8 mouse cellular contexts compared by ENCODE assay signal in genomic region chr5:90223534-90224381, GRCm38 (mm10). TPM values are rescaled to one million over a fixed set of nuclear protein-coding genes. Genes with fewer than 3 reads are reported as not detected.
DNase-seq lines count a peak whose midpoint lies in the region; ATAC-seq and TF ChIP-seq lines count a peak whose summit lies in the region.

Gene Cox18, minus strand, starts transcription at chr5:90224001.

- H3K4me3 ChIP-seq in heart, embryonic 12.5 days = peak within 1 kb of the TSS; percentile 93
- peak within 1 kb of the TSS; percentile 88 for H3K4me3 ChIP-seq in kidney, postnatal 0 days (replicated peaks; ENCODE audit: low read depth, low read length)
- peak within 1 kb of the TSS; percentile 86 for H3K4me3 ChIP-seq in liver, embryonic 11.5 days (ENCODE audit: low read depth, low read length)
- peak within 1 kb of the TSS; percentile 90 for H3K4me3 ChIP-seq in stomach, embryonic 14.5 days (ENCODE audit: low read depth, low read length)

- peak within 1 kb of the TSS; percentile 80 for H3K4me2 ChIP-seq in heart, embryonic 12.5 days
- H3K4me2 ChIP-seq in kidney, postnatal 0 days (ENCODE audit: low read length) = peak within 1 kb of the TSS; percentile 69
- H3K4me2 ChIP-seq in liver, embryonic 11.5 days = peak within 1 kb of the TSS; percentile 81
- peak within 1 kb of the TSS; percentile 67 for H3K4me2 ChIP-seq in stomach, embryonic 14.5 days (replicated peaks; ENCODE audit: low read depth, low read length)

- WGBS in heart, embryonic 12.5 days = under 1% methylated on average over 62 of the region's 62 CpGs
- under 1% methylated on average over 62 of the region's 62 CpGs for WGBS in kidney, postnatal 0 days
- under 1% methylated on average over 62 of the region's 62 CpGs for WGBS in liver, embryonic 11.5 days
- under 1% methylated on average over 62 of the region's 62 CpGs for WGBS in stomach, embryonic 14.5 days

- H3K9ac ChIP-seq in heart, embryonic 12.5 days = peak within 1 kb of the TSS; percentile 91
- peak within 1 kb of the TSS; percentile 89 for H3K9ac ChIP-seq in kidney, postnatal 0 days (ENCODE audit: low read depth, low read length)
- H3K9ac ChIP-seq in liver, embryonic 11.5 days (ENCODE audit: low read depth, low read length) = peak within 1 kb of the TSS; percentile 83
- peak within 1 kb of the TSS; percentile 82 for H3K9ac ChIP-seq in stomach, embryonic 14.5 days (replicated peaks; ENCODE audit: low read depth, low read length)

- peaks cover 46% of the 10 kb centered on the region for H3K36me3 ChIP-seq in heart, embryonic 12.5 days
- H3K36me3 ChIP-seq in kidney, postnatal 0 days (ENCODE audit: insufficient read depth, low read length) = peaks cover 15% of the 10 kb centered on the region; the same call in 1 of the 2 replicates
- H3K36me3 ChIP-seq in liver, embryonic 11.5 days (ENCODE audit: control insufficient read depth, insufficient read depth, low read length) = peaks cover 7% of the 10 kb centered on the region
- peaks cover 30% of the 10 kb centered on the region for H3K36me3 ChIP-seq in stomach, embryonic 14.5 days (ENCODE audit: control insufficient read depth, insufficient read depth, low read length)

- no peaks in the 10 kb centered on the region for H3K9me3 ChIP-seq in heart, embryonic 12.5 days (replicated peaks)
- no peaks in the 10 kb centered on the region for H3K9me3 ChIP-seq in kidney, postnatal 0 days (replicated peaks; ENCODE audit: low read length)
- no peaks in the 10 kb centered on the region for H3K9me3 ChIP-seq in liver, embryonic 11.5 days (ENCODE audit: control insufficient read depth, low read length)
- H3K9me3 ChIP-seq in stomach, embryonic 14.5 days (ENCODE audit: control insufficient read depth, low read depth, low read length) = no peaks in the 10 kb centered on the region

- ATAC-seq in erythroid progenitor cell, adult 5-6 weeks (replicated peaks; ENCODE audit: low FRiP score, poor library complexity, severe bottlenecking) = peak; percentile 97
- peak; percentile 99 for ATAC-seq in heart, embryonic 12.5 days (ENCODE audit: insufficient number of reproducible peaks, low FRiP score)
- peak; percentile 98 for ATAC-seq in kidney, postnatal 0 days (replicated peaks; ENCODE audit: low FRiP score, low read depth)
- peak; percentile 96 for ATAC-seq in liver, embryonic 11.5 days (replicated peaks; ENCODE audit: low FRiP score)
- ATAC-seq in stomach, embryonic 14.5 days (ENCODE audit: insufficient number of reproducible peaks, insufficient read depth, low FRiP score, low read depth) = peak; percentile 98

- H3K27me3 ChIP-seq in heart, embryonic 12.5 days (replicated peaks) = no peaks in the 10 kb centered on the region
- no peaks in the 10 kb centered on the region for H3K27me3 ChIP-seq in kidney, postnatal 0 days (ENCODE audit: insufficient read depth, low read length)
- H3K27me3 ChIP-seq in liver, embryonic 11.5 days (replicated peaks; ENCODE audit: control insufficient read depth, insufficient read depth, low read length) = no peaks in the 10 kb centered on the region
- no peaks in the 10 kb centered on the region for H3K27me3 ChIP-seq in stomach, embryonic 14.5 days (ENCODE audit: control insufficient read depth, insufficient read depth, low read length)

- peak within 1 kb of the TSS; percentile 93 for H3K27ac ChIP-seq in heart, embryonic 12.5 days (ENCODE audit: poor library complexity, severe bottlenecking)
- H3K27ac ChIP-seq in kidney, postnatal 0 days = peak within 1 kb of the TSS; percentile 92
- H3K27ac ChIP-seq in liver, embryonic 11.5 days (ENCODE audit: low read depth, low read length) = peak within 1 kb of the TSS; percentile 94
- peak within 1 kb of the TSS; percentile 87 for H3K27ac ChIP-seq in stomach, embryonic 14.5 days (ENCODE audit: low read length)

- peak; percentile 100 for DNase-seq in CD4-positive helper T cell, adult 2 months (ENCODE audit: low read depth, low spot score)
- DNase-seq in brain, embryonic 18.5 days (ENCODE audit: low read depth, low spot score) = peak; percentile 95
- DNase-seq in kidney, postnatal 0 days (ENCODE audit: low spot score) = peak; percentile 99
- peak; percentile 95 for DNase-seq in liver, embryonic 11.5 days (ENCODE audit: low spot score)
- peak; percentile 100 for DNase-seq in naive thymus-derived CD4-positive, alpha-beta T cell, adult 2 months (ENCODE audit: low read depth)

- H3K4me1 ChIP-seq in heart, embryonic 12.5 days (replicated peaks) = peaks cover 12% of the 10 kb centered on the region
- H3K4me1 ChIP-seq in kidney, postnatal 0 days (replicated peaks; ENCODE audit: insufficient read depth, low read length) = 0 out of 2 replicates have a peak, but pooled peaks cover 6% of the 10 kb centered on the region
- peaks cover 6% of the 10 kb centered on the region for H3K4me1 ChIP-seq in liver, embryonic 11.5 days (replicated peaks; ENCODE audit: control insufficient read depth, insufficient read depth, low read length)
- H3K4me1 ChIP-seq in stomach, embryonic 14.5 days (ENCODE audit: control insufficient read depth, insufficient read depth, low read length) = peaks cover 7% of the 10 kb centered on the region

- TF ChIP-seq CTCF in kidney, postnatal 0 days (IDR thresholded peaks at IDR 0.05; ENCODE audit: low read depth) = peak; percentile 28; the same call in 1 of the 2 replicates

RNA-seq across cellular contexts. Expression of gene Cox18, which starts in this region (rescaled TPM):
- 2.9 and 10.1 TPM in 2 replicates for total RNA-seq in erythroid progenitor cell, adult 5-6 weeks (2015; ENCODE audit: low replicate concordance)
- total RNA-seq in erythroid progenitor cell, adult 5-6 weeks (2017; ENCODE audit: low replicate concordance) = 0.38 and 5.6 TPM in 2 replicates
- 29.5 and 30.6 TPM in 2 replicates for polyA plus RNA-seq in heart, embryonic 12.5 days (2016; fragmentation: Nextera tagmentation; extraction: Ambion mirVana)
- polyA plus RNA-seq in kidney, postnatal 0 days (2015; fragmentation: Nextera tagmentation; extraction: Ambion mirVana) = 32.5 and 33.7 TPM in 2 replicates
- 33.0 and 35.9 TPM in 2 replicates for polyA plus RNA-seq in liver, embryonic 11.5 days (2014; fragmentation: Nextera tagmentation; extraction: Ambion mirVana)
- polyA plus RNA-seq in stomach, embryonic 14.5 days (2014; fragmentation: Nextera tagmentation; extraction: Ambion mirVana) = 34.5 and 39.3 TPM in 2 replicates

Comparison
In these comparisons a context has a peak if more than half of its experiments do, and no peak if none do; other contexts are left out.
1. Peak in every context shown above with its lines: DNase-seq, ATAC-seq, H3K4me3 ChIP-seq and H3K27ac ChIP-seq.